8 mouse cellular contexts compared by ENCODE assay signal in the genomic region with DNA sequence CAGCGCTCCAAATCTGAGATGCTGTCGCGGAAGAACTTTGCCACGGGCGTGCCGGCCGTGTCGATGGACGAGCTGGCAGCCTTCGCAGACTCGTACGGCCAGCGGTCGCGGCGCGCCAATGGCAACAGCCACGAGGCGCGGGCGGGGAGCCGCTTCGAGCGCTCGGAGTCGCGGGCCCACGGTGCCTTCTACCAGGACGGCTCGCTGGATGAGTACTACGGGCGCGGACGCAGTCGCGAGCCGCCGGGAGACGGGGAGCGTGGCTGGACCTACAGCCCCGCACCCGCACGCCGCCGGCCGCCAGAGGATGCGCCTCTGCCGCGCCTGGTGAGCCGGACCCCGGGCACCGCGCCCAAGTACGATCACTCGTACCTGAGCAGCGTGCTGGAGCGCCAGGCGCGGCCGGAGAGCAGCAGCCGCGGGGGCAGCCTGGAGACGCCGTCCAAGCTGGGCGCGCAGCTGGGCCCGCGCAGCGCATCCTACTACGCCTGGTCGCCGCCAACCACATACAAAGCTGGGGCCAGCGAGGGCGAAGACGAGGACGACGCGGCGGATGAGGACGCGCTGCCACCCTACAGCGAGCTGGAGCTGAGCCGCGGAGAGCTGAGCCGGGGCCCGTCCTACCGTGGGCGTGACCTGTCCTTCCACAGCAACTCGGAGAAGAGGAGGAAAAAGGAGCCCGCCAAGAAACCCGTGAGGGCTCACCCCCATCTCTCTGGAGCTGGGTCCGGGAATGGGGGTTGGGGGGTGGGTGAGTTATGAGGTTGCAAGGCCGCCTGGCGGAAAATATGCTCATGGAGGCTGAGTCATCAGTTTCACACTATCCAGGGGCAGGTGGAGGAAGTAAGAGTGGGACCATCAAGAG. TPM values are rescaled to one million over a fixed set of nuclear protein-coding genes. Genes with fewer than 3 reads are reported as not detected.
DNase-seq lines count a peak whose midpoint lies in the region; ATAC-seq and TF ChIP-seq lines count a peak whose summit lies in the region.

No protein-coding gene starts in this region.

- no peaks in the 10 kb centered on the region for H3K27me3 ChIP-seq in forebrain, embryonic 15.5 days
- peaks cover 48% of the 10 kb centered on the region for H3K27me3 ChIP-seq in kidney, embryonic 15.5 days
- peaks cover 21% of the 10 kb centered on the region for H3K27me3 ChIP-seq in small intestine, adult 2 months (ENCODE audit: control insufficient read depth, insufficient read depth, low read length)

- H3K9me3 ChIP-seq in forebrain, embryonic 15.5 days, result no peaks in the 10 kb centered on the region
- H3K9me3 ChIP-seq in kidney, embryonic 15.5 days (replicated peaks), result no peaks in the 10 kb centered on the region

- peak overlapping the region; percentile 93 for H3K4me2 ChIP-seq in forebrain, embryonic 15.5 days (replicated peaks)
- H3K4me2 ChIP-seq in kidney, embryonic 15.5 days, result peak overlapping the region; percentile 95

- H3K4me3 ChIP-seq in forebrain, embryonic 15.5 days, result peak overlapping the region; percentile 61
- H3K4me3 ChIP-seq in kidney, embryonic 15.5 days (replicated peaks), result peak overlapping the region; percentile 54
- peak overlapping the region; percentile 39 for H3K4me3 ChIP-seq in small intestine, adult 2 months (ENCODE audit: low read depth, low read length)

- no peak for TF ChIP-seq CTCF in small intestine, adult 2 months (IDR thresholded peaks at IDR 0.05; ENCODE audit: extremely low read depth, insufficient read length, insufficient replicate concordance, low read depth, low read length)

- DNase-seq in heart, adult 11 months, result peak; percentile 64
- DNase-seq in heart, adult 9 months (ENCODE audit: low spot score in 2 of 2), result no peak
- peak; percentile 75 for DNase-seq in brain, adult 2 months (ENCODE audit: low read depth, low spot score)
- peak; percentile 6 for DNase-seq in lung, postnatal 36 days

- TF ChIP-seq POLR2A in small intestine, adult 2 months (IDR thresholded peaks at IDR 0.05; ENCODE audit: low read depth, low read length), result no peak

- no peaks in the 10 kb centered on the region for H3K36me3 ChIP-seq in forebrain, embryonic 15.5 days
- no peaks in the 10 kb centered on the region for H3K36me3 ChIP-seq in kidney, embryonic 15.5 days
- no peaks in the 10 kb centered on the region for H3K36me3 ChIP-seq in small intestine, adult 2 months (ENCODE audit: control insufficient read depth, insufficient read depth, low read length)

- peak; percentile 78 for ATAC-seq in forebrain, embryonic 15.5 days (replicated peaks)
- ATAC-seq in kidney, embryonic 15.5 days (replicated peaks; ENCODE audit: low FRiP score), result peak; percentile 76
- ATAC-seq in megakaryocyte-erythroid progenitor cell, adult 5-6 weeks (replicated peaks; ENCODE audit: low FRiP score, low TSS enrichment, poor library complexity, severe bottlenecking), result no peak

- H3K9ac ChIP-seq in forebrain, embryonic 15.5 days (replicated peaks), result peak overlapping the region; percentile 56
- peak overlapping the region; percentile 35 for H3K9ac ChIP-seq in kidney, embryonic 15.5 days

- WGBS in forebrain, embryonic 15.5 days, result 1% methylated on average over 91 of the region's 94 CpGs
- WGBS in kidney, embryonic 15.5 days, result under 1% methylated on average over 80 of the region's 94 CpGs
- WGBS in small intestine, adult 2 months, result 1% methylated on average over 94 of the region's 94 CpGs

- peaks cover 21% of the 10 kb centered on the region for H3K4me1 ChIP-seq in forebrain, embryonic 15.5 days
- H3K4me1 ChIP-seq in kidney, embryonic 15.5 days, result peaks cover 14% of the 10 kb centered on the region
- H3K4me1 ChIP-seq in small intestine, adult 2 months (ENCODE audit: control insufficient read depth, insufficient read depth, insufficient read length, low read length), result peaks cover 7% of the 10 kb centered on the region; the same call in 1 of the 2 replicates

- H3K27ac ChIP-seq in forebrain, embryonic 15.5 days (replicated peaks), result peak overlapping the region; percentile 21; the same call in 1 of the 2 replicates
- H3K27ac ChIP-seq in kidney, embryonic 15.5 days, result no peak overlapping the region
- no peak overlapping the region for H3K27ac ChIP-seq in small intestine, adult 2 months (ENCODE audit: insufficient read depth, low read depth, low read length)

RNA-seq across cellular contexts. Expression of a gene that starts 55.1 kb away (rescaled TPM):
- 3.5 TPM in 2 replicates for polyA plus RNA-seq in forebrain, embryonic 15.5 days (2015; fragmentation: Nextera tagmentation; extraction: Ambion mirVana)
- 1.6 and 1.7 TPM in 2 replicates for polyA plus RNA-seq in kidney, embryonic 15.5 days (2015; fragmentation: Nextera tagmentation; extraction: Ambion mirVana)
- 0.03 and 0.32 TPM in 2 replicates for polyA plus RNA-seq in small intestine, adult 2 months (2012; rRNA removed)
- total RNA-seq in megakaryocyte-erythroid progenitor cell, adult 5-6 weeks (2014; fragmentation: Nextera tagmentation), result not detected in 2 replicates
- total RNA-seq in megakaryocyte-erythroid progenitor cell, adult 5-6 weeks (2017), result not detected in 2 replicates

Comparison
In these comparisons a context has a peak if more than half of its experiments do, and no peak if none do; other contexts are left out.
1. DNase-seq: peak in heart, adult 11 months (single experiment), brain, adult 2 months (single experiment) and lung, postnatal 36 days (single experiment); none in heart, adult 9 months (0 of 2).
2. Peak in every context shown above with its lines, with median percentiles within 50 percentile points of each other: H3K4me3 ChIP-seq.